Mouse (Mus musculus) thymus, adult 18-20 months (tissue): Measurements from ENCODE around the gene Mtfp1.
A peak's percentile ranks its signal among the peaks of the same experiment; 100 is the strongest.
"Not testable (repeated sequence)": the region's sequence is repeated elsewhere in the genome, so short reads cannot be mapped to it uniquely, and the experiment has no call there.

Source experiments
- DNase-seq, 2 experiments: peaks; one replicate each; pipeline ENCODE4 v3.0.0; 2022; ENCODE audit warnings: mixed read lengths in 2 of 2

The Mtfp1 gene

DNA sequence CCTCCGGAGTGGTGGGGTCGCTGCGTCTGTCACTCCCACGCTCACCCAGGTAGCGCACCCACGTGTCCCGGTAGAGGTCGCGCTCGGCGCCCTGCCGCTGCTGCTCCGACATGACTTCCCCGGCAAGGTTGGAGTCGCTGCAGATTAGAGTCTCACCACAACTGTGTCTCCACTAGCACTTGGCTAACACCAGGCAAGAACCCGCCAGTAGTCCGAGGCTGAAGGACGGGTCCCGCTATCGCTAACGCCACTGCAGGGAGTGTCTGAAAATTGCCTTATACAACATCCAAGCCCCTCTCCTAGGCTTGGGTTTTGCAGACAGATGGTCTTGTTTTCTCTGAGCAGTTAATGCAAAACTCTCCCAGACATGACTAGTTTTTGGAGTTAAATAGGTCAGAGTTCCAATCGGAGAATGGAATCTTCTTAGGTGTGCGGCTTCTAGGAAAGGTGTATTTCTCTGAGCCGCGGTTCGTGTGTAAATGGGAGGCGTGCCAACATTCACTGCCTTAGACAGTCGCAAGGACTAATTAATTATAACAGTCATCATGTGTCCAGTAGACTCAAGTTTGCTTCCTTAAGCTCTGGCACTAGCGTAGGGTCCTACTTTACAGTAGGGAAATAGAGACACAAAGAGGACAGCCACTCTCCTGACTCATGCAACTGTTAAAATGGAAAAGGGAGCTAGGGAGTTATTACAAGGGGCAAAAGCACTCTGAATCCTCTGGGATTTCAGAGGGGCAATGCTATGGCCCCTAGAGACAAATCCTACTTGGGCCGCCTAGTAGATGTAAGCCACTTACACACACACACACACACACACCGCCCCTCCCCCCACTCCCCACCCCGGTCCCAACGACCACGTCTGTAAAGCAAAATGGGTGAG lies at the start of gene Mtfp1:
TSS of gene Mtfp1 (minus strand) at position 275 of the 883 bp plus-strand sequence.
- DNase-seq = peak; percentile 55

DNA sequence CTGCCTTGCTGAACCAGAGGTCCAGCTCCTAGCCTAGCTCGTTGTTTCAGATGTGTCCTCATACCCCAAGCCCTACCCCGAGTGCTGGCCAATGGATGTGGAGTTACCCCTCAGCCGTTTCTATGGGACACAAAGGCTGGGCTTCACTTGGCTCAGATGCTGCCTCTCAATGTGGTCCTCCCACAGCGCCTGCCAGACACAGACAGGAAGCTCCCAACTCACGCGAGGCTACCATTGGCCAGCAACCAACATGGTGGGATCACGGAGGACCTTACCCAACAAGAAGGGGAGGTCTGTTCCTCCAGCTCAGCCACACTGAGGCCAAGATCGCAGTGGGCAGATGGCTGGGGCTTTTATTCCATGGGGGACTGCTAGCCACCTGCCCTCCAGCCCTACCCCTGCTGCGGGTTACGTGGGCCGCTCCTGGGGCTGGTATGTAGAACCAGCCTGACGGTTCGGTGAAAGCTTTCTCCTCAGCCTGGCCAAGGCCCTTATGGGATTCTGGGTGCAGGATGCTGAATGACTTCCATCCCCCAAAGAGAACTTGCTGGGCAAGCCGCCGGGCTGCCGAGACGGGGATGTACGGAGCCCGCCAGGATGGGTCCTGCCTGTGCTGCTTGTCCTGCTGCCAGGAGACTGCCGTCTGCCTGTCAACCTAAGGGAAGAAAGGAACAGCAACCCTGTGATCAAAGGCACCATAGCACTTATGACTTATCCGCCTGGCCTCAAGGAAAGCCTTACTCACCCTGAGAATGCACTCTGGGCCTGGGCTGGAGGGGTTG lies 48.2 kb upstream of the Mtfp1 start:
- no peak for DNase-seq

DNA sequence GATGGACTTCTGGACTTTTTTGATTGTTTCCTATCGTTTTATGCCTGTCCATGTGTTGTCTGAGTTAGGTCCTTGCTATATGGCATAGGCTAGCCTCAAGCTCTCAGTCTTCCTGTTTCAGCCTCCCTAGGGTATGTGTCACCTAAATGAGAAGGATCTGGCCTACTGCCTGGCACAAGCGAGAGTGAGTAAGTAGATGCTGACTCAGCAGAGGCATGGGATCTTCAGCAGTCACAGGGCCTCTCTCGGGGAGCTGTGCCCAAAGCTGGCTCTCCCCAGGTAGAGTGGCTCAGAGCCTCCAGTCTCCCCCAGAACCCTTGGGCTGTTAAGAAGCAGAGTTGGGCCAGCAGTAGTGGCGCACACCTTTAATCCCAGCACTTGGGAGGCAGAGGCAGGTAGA lies 47.1 kb upstream of the Mtfp1 start:
- no peak for DNase-seq

DNA sequence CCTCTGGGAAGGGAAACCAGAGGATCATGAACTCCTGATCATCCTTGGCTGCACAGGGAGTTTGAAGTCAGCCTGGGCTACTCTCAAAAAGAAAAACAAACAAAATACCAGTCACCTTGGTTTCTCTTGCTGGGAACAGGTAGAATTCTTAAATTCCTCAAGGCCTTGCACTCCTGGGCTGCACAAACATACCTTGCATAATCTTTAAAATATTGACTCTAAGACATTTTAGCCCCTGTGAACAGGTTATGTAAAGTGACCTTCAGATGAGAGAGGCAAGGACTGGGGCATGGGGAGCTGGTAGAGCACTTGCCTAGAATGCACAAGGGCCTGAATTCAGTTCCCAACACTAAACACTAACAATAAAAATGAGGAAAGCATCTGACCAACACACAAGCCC lies 46.3 kb upstream of the Mtfp1 start:
- DNase-seq = no peak

DNA sequence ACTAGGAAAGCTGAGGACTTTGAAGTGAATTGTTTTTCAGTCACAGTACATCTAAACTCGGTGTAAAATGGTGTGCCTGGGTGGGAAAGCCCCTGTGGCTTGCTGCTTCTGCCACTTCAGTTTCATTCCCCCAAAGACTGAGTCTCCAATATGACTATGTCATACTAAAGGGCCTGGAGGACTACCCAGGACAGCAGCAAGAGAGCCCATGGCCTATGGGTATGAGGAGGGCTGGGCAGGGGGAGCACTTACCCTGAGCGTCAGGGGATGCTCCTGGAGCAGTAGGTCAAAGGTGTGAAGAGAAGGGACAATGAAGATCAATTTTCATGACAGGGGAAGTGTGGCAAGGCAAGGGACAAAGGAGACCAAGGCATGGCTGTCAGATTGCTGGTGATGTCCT lies 43.7 kb upstream of the Mtfp1 start:
- no peak for DNase-seq

DNA sequence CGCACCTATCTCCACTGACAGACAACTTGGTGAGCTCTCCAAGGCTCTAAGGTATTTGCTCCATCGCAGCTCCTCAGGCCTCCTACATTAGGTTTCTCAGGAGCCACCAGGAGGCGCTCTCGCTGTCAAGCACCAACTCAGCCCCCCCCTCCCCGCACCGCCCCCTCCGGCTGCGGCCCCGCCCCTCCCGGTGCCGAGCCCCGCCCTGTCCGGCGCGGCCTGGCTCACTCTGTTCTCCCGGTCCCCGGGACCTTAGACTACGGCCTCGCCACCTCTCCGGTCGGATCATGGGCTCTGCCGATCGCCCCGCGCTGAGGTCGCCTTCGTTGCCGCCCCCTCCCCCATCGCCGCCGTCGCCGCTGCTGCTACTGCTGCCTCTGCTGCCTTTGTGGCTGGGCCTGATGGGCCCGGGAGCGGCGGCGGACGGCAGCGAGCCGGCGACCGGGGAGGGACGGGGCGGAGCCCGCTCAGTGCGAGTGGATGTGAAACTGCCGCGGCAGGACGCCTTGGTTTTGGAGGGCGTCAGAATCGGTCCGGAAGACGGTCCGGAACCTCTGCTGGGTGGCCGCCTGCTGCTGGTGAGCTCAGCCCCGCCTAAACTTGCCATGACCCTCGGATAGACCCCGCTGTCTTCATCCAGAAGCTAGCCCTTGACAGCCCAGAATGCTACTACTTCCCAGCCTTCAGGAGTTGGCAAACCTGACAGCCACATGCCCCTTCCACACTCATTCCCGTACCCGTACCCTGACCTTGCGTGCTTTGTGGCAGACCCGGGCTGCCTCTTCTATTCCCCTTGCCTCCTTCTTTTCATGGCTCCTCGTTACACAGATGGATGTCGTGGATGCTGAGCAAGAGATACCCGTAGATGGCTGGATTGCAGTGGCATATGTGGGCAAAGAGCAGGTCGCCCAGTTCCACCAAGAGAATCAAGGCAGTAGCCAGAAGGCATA lies 40.0 kb upstream of the Mtfp1 start, which contains the start of gene Rnf215:
TSS of gene Rnf215 (plus strand) at position 217 of the 950 bp plus-strand sequence.
- DNase-seq = peak; percentile 60 to 66

DNA sequence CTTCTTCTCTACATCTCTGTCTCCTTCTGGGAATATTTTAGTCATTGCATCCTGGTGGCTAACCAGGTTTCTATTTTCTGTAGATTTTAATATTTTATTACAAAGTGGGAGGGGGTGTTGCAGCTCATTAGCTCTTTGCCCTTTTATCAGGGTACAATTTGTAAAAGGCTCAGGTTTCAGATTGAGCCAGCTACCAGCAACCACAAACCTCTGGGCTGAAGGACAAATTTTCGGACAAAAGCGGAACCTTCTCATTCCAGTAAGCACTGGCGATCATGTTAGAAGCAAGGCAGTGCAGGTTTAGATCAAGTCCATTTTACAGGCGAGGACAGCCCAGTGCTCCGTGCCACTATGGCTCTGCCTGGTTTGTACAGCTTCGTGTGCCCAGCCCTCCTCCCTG lies 39.2 kb upstream of the Mtfp1 start:
- DNase-seq = no peak

DNA sequence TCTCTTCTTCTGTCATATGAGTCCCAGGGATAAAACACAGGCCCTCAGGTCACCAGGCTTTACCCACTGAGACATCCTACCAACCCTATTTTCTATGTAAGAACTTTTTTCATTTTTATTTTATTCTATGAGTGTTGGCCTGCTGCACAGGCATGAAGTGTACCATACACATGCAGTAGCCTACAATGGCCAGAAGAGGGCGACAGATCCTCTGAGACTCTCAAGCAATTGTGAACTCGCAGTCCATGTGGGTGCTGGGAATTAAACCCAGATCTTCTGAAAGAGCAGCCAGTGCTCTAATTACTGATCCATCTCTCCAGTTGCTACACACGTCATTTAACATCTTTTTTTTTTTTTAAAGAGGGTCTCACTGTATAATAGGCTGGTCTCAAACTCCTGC lies 38.2 kb upstream of the Mtfp1 start:
- no peak for DNase-seq

DNA sequence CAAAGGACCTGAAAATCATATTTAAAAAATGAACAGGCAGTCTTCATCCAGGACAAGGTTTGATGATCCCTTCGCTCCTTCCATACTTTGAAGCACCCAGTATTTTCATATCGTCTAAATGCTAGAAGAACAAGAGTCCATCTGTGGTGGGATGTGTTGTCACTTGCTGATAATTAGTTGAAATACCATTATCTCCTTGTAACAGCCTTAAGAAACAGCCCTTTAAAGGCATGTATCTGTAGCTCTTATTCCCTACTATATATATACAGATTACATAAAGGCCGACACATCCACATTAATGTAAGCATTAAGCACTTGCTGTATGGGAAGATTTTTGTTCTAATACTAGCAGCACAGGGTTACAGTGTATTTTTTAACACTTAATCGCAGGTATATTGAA lies 33.2 kb upstream of the Mtfp1 start:
- not testable (repeated sequence) for DNase-seq

DNA sequence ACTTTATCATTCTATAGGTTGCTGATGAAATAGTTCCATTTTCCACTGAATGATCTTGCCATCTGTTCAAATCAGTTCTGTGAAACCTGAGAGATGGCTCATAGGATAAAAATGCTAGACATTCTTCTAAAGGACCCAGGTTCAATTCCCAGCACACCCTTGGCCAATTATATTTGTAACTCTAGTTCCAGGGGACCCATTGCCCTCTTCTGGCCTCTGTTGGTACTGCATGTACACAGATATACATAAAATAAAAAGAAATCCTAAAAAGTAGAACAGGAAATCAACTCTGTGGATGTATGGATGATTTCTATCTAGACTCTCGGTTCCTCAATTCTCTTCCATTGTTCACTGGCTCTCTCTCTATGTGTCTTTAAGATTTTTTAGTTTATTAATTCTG lies 31.8 kb upstream of the Mtfp1 start:
- DNase-seq = no peak

DNA sequence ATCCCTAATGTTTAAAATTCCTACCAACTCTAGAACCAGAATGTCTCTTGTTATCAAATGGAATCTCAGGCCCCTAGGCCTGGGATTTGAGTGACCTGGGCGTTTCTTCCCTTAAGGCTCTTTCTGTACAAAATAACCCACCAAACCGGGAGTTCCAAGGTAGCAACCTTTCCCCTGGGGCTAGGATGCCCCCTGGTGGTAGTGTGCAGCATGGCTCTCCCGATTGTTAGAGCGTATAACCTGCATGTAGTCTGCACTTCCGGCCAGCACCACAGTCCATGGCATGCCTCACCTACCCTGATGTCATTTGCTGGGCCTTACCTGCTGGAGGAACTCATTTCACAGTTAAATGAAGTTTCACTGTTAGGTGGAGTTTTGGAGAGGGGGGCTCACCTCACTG lies 28.7 kb upstream of the Mtfp1 start:
- DNase-seq = no peak

DNA sequence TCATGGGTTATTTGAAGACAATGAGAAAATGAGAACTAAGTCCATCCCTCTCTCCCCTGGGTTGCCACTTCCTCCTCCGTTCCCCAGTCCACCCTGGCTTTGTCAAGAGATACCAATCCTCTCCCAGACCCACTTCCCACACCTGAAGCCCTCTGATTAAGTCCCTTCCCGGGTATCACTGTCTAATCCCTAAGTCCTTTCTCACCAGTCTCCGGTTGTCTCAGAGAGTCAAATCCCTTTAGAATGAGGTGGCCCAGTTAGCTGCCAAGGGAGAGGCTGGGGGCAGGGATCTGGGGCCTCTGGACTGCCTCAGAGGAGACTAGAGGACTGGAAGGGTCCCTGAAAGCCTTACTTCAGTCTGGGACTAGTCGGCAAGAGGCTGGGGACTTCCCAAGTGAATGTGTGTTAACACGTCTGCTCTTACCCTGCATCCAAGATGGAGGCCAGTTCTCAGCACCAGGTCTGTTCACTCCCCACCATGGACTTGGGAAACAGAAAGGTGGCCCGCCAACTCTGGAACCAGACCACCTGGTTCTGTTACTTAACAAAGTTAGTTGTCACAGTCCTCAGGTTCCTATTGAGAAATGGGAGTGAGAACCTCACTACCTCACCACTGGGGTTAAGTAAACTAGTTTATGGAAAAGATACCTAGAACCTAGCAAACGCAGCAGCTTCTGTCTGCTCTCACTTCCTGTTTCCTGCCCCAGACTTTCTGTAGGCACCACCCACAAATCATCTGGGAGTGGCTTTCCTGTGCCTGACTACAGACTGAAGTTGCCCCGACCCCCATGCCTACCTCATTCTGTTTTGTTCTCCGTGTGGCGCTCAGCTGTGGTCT lies 27.7 kb upstream of the Mtfp1 start, which contains the start of gene Sec14l2:
TSS of gene Sec14l2 (minus strand) at position 674 of the 838 bp plus-strand sequence.
- no peak for DNase-seq

DNA sequence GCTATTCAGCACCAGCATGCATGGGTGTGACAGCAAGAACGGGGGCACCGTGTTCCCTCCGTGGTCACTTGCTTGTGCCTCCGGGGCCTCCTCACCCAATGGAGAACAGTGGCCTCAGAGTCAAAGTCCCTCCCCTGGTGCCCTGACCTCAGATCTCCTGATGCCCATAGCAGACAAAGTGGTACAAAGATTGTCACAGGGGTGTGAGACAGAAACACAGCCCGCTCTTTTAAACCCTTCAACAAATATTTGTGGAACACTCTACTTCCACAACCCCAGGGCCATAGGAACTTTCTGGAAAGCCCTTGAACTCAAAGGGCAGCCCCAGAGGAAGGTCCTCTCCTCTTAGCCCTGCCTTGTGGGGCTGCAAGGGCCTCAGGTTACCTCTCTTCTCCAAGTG lies 27.0 kb upstream of the Mtfp1 start:
- no peak for DNase-seq

DNA sequence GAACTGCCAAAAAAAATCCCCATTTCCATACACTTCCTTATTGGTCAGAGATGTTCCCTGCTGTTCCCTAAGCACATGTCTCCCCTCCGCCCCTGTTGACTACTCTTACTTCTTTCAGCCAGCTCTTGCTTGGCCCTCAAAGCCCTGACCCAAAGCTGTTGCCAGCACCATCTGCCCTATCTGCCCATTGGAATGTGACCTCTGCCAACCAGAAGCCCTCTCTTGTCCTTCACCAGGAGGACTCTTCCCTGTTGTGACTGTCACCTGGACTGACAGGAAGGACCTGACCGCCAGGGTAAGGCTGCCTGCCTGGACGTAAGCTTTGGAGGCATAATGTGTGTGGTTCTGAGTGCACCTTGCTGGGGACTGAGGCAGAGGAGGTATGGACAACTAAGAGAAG lies 26.4 kb upstream of the Mtfp1 start:
- no peak for DNase-seq

DNA sequence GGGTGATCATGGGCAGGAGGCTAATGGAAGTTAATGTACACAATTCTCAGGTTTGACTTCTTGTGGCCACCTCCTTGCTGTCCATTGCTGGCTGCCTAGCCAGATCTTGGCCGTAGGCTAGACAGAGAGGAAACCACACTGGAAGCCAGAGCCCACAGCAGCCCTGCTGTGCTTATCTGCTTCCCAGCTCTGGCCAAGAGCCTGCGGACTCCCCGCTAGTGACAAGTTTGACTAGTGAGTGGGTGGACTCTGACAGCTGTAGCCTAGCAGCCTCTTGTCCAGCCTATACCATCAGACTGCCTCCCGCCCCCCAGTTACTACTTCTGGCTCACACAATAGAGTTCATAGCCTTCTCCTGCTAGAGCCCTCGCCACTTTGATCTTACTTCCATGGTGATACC lies 24.4 kb upstream of the Mtfp1 start:
- no peak for DNase-seq

DNA sequence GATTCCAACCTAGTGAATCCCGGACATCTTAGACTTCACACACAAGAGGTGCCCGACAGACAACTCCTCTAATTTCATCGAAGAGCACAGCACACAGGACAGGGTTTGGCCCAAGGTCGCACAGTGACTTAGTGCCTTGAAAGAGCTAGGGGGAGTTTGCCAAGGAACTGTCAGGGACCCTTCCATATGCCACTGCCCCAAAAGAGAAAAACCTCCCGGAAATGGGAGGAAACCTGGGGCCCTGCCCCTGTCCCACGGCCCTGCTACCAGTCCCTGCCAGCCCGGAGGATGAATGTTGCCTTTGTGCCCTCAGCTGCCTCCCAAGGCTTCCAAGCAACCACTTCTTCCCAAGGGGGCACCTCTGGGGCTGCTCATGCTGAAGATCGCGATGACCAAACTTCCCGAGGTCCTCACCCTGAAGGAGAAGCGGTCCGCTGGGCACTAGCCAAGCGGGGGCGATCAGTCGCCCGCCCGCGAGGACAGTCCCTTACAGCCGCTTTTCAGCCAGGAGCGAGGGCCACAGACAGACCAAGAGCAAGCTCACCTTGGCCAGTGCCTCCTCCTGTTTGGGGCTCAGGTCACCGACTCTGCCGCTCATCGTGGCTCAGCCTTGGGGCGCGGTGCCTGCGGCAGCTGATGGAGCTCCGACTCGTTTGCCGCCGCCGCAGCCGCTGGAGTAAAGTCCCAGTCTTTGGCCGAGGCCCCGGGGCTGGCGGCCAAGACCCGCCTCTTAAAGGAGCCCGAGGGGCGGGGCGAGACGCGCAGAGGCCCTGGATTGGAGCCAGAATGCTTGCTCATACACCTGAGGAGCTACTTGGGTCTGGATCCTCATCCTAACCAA lies 23.1 kb upstream of the Mtfp1 start:
- DNase-seq = no peak

DNA sequence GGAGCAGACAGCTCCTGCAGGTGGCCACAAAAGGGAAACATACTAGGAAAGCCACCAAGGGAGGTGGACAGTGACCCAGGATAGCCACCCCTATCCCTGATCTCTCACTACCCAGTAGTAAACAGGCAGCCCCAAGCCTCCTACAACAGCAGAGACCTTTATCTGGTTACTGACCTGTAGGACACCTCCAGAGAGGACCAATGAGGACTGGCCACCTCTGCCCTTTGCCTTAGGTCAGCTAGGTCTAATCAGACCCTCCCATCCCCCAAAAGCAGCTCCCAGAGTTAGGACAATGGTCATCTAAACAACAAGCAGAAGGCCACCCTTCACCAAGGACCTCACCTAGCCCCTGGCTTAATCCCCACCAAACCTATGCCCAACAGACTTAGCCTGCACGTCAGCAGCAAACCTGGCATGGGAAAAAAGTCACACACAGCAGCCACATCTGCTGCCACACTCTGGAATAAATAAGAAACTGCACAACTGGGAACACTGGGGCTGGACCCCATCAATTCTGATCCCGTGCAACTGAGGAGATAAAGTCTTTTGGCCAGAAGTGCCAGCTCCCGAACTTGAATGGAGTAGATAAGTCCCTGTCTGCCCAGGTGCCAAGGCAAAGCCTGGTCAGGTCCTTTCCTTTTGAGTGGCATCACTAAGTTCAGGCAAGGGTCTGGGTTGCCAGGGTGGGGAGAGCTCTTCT lies 22.3 kb upstream of the Mtfp1 start:
- DNase-seq = no peak

DNA sequence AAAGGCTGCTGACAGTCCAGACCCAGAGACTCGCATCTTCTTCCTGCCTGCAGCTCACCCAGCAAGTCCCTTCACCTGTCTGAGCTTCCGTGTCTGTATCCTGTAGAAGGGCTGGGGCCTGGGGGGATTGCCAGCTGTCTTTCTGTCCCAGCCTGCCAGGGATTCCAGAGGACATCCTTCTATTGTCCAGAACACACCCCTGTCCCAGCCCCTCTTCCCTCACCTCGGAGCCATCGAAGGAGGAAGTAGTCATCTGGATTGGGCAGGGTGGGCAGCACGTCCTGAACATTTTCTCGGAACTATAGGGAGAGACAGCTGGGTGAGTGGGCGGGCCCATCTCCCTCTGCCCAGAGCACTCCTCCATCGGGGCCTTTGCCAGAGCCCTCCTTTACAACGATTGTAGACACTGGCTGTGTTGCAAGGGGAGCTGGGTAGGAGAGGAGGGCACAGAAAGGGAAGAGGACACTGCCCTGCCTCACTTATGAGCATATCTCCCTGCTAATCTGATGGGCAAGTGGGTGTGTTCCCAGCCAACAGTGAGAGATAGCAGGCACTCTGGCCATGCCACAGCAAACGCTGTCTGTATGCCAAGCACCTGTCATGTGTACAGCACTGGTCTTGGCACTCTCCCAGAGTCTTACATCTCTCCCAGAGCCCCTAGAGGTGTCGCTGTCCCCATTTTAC lies 21.4 kb upstream of the Mtfp1 start:
- DNase-seq = no peak

DNA sequence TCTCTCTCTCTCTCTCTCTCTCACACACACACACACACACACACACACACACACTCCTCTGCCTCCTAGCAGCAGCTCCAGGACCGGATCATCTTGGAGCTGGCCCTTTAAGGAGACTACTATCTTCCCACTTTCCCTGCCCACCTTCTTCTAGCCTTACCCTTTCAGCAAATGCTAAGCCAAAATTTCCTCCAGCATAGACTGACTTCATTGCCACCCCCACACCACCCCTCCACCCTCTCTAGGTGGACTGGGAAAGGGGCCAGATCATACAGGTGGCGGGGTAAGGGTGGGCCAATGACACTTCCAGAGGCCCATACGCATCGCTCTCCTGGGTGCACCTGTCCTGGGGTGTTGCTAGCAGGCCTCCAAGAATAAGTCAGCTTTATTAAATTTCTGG lies 20.2 kb upstream of the Mtfp1 start:
- DNase-seq = no peak

DNA sequence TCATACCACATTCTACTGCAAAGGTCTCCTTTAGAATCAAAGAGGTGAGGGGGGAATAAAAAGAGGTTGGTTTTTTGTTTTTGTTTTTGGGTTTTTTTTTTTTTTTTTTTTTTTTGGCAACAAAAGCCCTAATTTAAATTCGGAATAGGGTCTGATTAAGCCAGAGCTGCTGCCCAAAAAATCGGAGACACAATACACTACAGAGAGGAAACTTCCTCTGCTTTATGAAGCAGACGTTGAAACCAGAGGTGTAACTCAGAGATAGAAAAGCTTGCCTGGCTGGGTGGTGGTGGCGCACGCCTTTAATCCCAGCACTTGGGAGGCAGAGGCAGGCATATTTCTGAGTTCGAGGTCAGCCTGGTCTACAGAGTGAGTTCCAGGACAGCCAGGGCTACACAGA lies 19.3 kb upstream of the Mtfp1 start:
- DNase-seq = not testable (repeated sequence)
